Mouse (Mus musculus) erythroblast, embryonic 14.5 days (primary cell): ENCODE results near the gene Map4k5.

Source experiments
- GATA1 ChIP-seq: IDR thresholded peaks from 2 replicates; pipeline ENCODE4 v1.6.1; 2012; ENCODE audit warnings: low read length, inconsistent platforms, mixed read lengths
- TAL1 ChIP-seq: IDR thresholded peaks from 3 replicates; pipeline ENCODE4 v1.6.1; 2012; ENCODE audit warnings: low read length, inconsistent platforms, mixed read lengths

GRCm38 (mm10) chr12:69814272-69814671 lies 78.7 kb downstream of the Map4k5 start:
- TF ChIP-seq GATA1 (no peak), TAL1 (no peak)
